Mouse (Mus musculus): Measurements from ENCODE around the gene Hamp. TPM values are rescaled to one million over a fixed set of nuclear protein-coding genes. Genes with fewer than 3 reads are reported as not detected.
A peak's percentile ranks its signal among the peaks of the same experiment; 100 is the strongest.
"Not testable (repeated sequence)": the region's sequence is repeated elsewhere in the genome, so short reads cannot be mapped to it uniquely, and the experiment has no call there.

Hamp gene
- polyA plus RNA-seq, 1 experiment from 2014 or later: 0.45 TPM

DNA sequence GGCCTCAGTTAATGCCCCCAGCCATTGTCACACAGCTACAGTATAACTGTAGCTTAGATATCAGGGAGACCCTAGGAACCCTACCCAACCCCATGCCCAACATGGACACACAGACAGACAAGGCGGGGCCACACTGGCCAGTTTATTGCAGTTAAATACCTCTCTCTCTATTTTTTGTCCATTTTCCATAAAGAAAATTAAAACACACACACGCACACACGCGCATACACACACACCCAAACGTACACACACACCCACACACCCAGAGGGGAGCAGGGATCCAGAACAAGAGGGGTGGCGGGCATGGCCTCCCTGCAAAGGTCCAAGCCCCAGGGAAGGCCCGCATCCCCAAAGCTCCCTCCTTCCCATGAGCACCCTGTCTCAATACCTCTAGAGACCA lies 2.0 kb upstream of the Hamp start:
- DNase-seq (ENCODE audit: low spot score) (no peak), ATAC-seq (ENCODE audit: low FRiP score, low TSS enrichment) (no peak)
- Histone ChIP-seq H3K9me3 (ENCODE audit: control insufficient read depth, low read length) (no peaks in the 10 kb centered on the region), H3K27me3 (ENCODE audit: control insufficient read depth, insufficient read depth, low read length) (no peaks in the 10 kb centered on the region), H3K4me1 (replicated peaks; ENCODE audit: control insufficient read depth, insufficient read depth) (no peaks in the 10 kb centered on the region), H3K27ac (replicated peaks) (no peak overlapping the region), H3K9ac (ENCODE audit: low read length) (no peak overlapping the region), H3K4me2 (replicated peaks; ENCODE audit: low read depth) (no peak overlapping the region), H3K4me3 (ENCODE audit: low read depth, low read length) (no peak overlapping the region), H3K36me3 (ENCODE audit: control insufficient read depth, insufficient read depth, low read length) (peaks cover 5% of the 10 kb centered on the region)
- TF ChIP-seq EP300 (optimal IDR thresholded peaks at IDR 0.05): no peak
- no peak for TF ChIP-seq CTCF (IDR thresholded peaks at IDR 0.05; ENCODE audit: low read depth)
- 87% methylated on average over 7 of the region's 7 CpGs for WGBS

GRCm38 (mm10) chr7:30945466-30945865 lies 1.6 kb upstream of the Hamp start:
- DNase-seq (ENCODE audit: low spot score); H3K36me3 ChIP-seq (ENCODE audit: control insufficient read depth, insufficient read depth, low read length); H3K9me3 ChIP-seq (ENCODE audit: control insufficient read depth, low read length); H3K27me3 ChIP-seq (ENCODE audit: control insufficient read depth, insufficient read depth, low read length); H3K4me3 ChIP-seq (ENCODE audit: low read depth, low read length); H3K4me1 ChIP-seq (replicated peaks; ENCODE audit: control insufficient read depth, insufficient read depth); H3K9ac ChIP-seq (ENCODE audit: low read length); H3K4me2 ChIP-seq (replicated peaks; ENCODE audit: low read depth); H3K27ac ChIP-seq (replicated peaks): not testable (repeated sequence)
- ATAC-seq (ENCODE audit: low FRiP score, low TSS enrichment): peak; percentile 30; the same call in 1 of the 2 replicates
- WGBS: 86% methylated on average over 7 of the region's 7 CpGs

DNA sequence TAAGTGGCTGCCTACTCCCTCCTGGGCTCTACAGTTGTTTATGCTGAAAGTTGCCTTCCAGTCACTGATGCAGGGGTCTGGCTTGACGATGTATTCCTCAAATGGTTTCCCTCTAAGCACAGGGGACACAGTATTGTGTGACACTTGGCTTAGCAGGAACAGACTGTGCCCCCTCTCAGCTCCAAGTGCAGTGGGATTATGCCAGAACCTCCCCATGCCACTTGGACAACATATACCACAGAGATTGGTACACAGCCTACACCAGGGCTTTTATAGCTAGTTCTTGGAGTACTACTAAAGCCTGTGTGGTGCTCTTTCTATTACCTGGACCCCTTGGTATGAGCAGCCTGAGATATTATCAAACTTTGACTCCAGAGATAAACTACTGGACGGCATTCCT lies 874 bp upstream of the Hamp start:
- 54% methylated on average over 2 of the region's 2 CpGs for WGBS
- not testable (repeated sequence) for H3K36me3 ChIP-seq (ENCODE audit: control insufficient read depth, insufficient read depth, low read length); ATAC-seq (ENCODE audit: low FRiP score, low TSS enrichment); H3K4me3 ChIP-seq (ENCODE audit: low read depth, low read length); H3K9me3 ChIP-seq (ENCODE audit: control insufficient read depth, low read length); H3K27ac ChIP-seq (replicated peaks); H3K4me1 ChIP-seq (replicated peaks; ENCODE audit: control insufficient read depth, insufficient read depth); H3K9ac ChIP-seq (ENCODE audit: low read length); H3K4me2 ChIP-seq (replicated peaks; ENCODE audit: low read depth); DNase-seq (ENCODE audit: low spot score); H3K27me3 ChIP-seq (ENCODE audit: control insufficient read depth, insufficient read depth, low read length)

- H3K27me3 ChIP-seq (ENCODE audit: control insufficient read depth, insufficient read depth, low read length); H3K27ac ChIP-seq (replicated peaks); DNase-seq (ENCODE audit: low spot score); H3K36me3 ChIP-seq (ENCODE audit: control insufficient read depth, insufficient read depth, low read length); ATAC-seq (ENCODE audit: low FRiP score, low TSS enrichment); H3K4me3 ChIP-seq (ENCODE audit: low read depth, low read length); H3K9ac ChIP-seq (ENCODE audit: low read length); H3K4me1 ChIP-seq (replicated peaks; ENCODE audit: control insufficient read depth, insufficient read depth); H3K9me3 ChIP-seq (ENCODE audit: control insufficient read depth, low read length); H3K4me2 ChIP-seq (replicated peaks; ENCODE audit: low read depth): not testable (repeated sequence)
- 55% methylated on average over 3 of the region's 3 CpGs for WGBS
These were observed 1.5 kb downstream of the Hamp start for GRCm38 (mm10) chr7:30942365-30942764.

GRCm38 (mm10) chr7:30940070-30940469 lies 3.8 kb downstream of the Hamp start:
- H3K27me3 ChIP-seq (ENCODE audit: control insufficient read depth, insufficient read depth, low read length); DNase-seq (ENCODE audit: low spot score); H3K36me3 ChIP-seq (ENCODE audit: control insufficient read depth, insufficient read depth, low read length); H3K4me1 ChIP-seq (replicated peaks; ENCODE audit: control insufficient read depth, insufficient read depth); ATAC-seq (ENCODE audit: low FRiP score, low TSS enrichment); H3K27ac ChIP-seq (replicated peaks); H3K9ac ChIP-seq (ENCODE audit: low read length); H3K4me2 ChIP-seq (replicated peaks; ENCODE audit: low read depth); H3K4me3 ChIP-seq (ENCODE audit: low read depth, low read length); H3K9me3 ChIP-seq (ENCODE audit: control insufficient read depth, low read length): not testable (repeated sequence)
- WGBS: 92% methylated on average over 1 of the region's 1 CpGs

DNA sequence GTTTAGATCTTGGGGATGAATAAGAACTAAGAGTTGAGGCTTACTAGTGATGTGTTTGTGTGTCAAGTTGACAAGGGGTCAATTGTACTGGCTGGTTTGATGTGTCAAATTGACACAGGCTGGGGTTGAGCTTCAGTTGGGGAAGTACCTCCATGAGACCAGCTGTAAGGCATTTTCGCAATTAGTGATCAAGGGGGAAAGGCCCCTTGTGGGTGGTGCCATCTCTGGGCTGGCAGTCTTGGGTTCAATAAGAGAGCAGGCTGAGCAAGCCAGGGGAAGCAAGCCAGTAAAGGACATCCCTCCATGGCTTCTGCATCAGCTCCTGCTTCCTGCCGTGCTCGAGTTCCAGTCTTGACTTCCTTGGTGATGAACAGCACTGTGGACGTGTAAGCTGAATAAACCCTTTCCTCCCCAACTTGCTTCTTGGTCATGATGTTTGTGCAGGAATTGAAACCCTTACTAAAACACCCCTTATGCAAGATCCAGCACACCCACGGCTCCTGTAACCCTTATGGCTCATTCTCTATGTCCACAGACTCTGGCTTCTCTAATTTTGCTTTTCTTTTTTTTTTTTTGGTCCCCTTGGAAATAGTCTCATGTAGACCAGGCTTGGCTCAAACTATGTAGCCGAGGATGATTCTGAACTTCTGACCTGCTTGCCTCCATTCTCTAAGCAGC lies 8.3 kb downstream of the Hamp start:
- DNase-seq (ENCODE audit: low spot score); H3K4me2 ChIP-seq (replicated peaks; ENCODE audit: low read depth); H3K27ac ChIP-seq (replicated peaks); H3K4me1 ChIP-seq (replicated peaks; ENCODE audit: control insufficient read depth, insufficient read depth); H3K9ac ChIP-seq (ENCODE audit: low read length); H3K4me3 ChIP-seq (ENCODE audit: low read depth, low read length); H3K9me3 ChIP-seq (ENCODE audit: control insufficient read depth, low read length); H3K27me3 ChIP-seq (ENCODE audit: control insufficient read depth, insufficient read depth, low read length); ATAC-seq (ENCODE audit: low FRiP score, low TSS enrichment); H3K36me3 ChIP-seq (ENCODE audit: control insufficient read depth, insufficient read depth, low read length): not testable (repeated sequence)
- WGBS: 67% methylated on average over 6 of the region's 6 CpGs

GRCm38 (mm10) chr7:30924581-30924980 lies 19.3 kb downstream of the Hamp start, which contains the start of gene Hamp2:
Gene Hamp2, minus strand, starts transcription at chr7:30924681.
- H3K36me3 ChIP-seq (ENCODE audit: control insufficient read depth, insufficient read depth, low read length); H3K9me3 ChIP-seq (ENCODE audit: control insufficient read depth, low read length); ATAC-seq (ENCODE audit: low FRiP score, low TSS enrichment); H3K4me1 ChIP-seq (replicated peaks; ENCODE audit: control insufficient read depth, insufficient read depth); H3K9ac ChIP-seq (ENCODE audit: low read length); H3K27ac ChIP-seq (replicated peaks); DNase-seq (ENCODE audit: low spot score); H3K27me3 ChIP-seq (ENCODE audit: control insufficient read depth, insufficient read depth, low read length); H3K4me3 ChIP-seq (ENCODE audit: low read depth, low read length); H3K4me2 ChIP-seq (replicated peaks; ENCODE audit: low read depth): not testable (repeated sequence)
- WGBS: 72% methylated on average over 2 of the region's 2 CpGs
